Mouse (Mus musculus) neural tube, embryonic 14.5 days (tissue): ENCODE measurements at regions not wholly inside any gene's neighbourhood (a gene's known extent, or its start where the extent isn't known, plus 50 kb on each side); places are given as distances from the start of the nearest gene placed in this dataset.

Experiments used
- ATAC-seq: fragments of 200-750 bp; cut with Nextera tagmentation; 2 replicates; pipeline ENCODE4 v1.8.0; 2017; ENCODE audit warnings: low read depth, mild to moderate bottlenecking, moderate TSS enrichment, moderate library complexity
- H3K27ac ChIP-seq: fragments of 300-500 bp; sonication (generic); 2 replicates; pipeline ENCODE4 v1.5.1; 2014; ENCODE audit warnings: low read depth, mild to moderate bottlenecking, control low read depth, low read length, moderate library complexity, mixed read lengths
- H3K27me3 ChIP-seq: fragments of 300-500 bp; sonication (generic); 2 replicates; pipeline ENCODE4 v1.6.1; 2014; ENCODE audit warnings: low read length; ENCODE audit not compliant: control insufficient read depth, insufficient read depth
- H3K36me3 ChIP-seq: fragments of 300-500 bp; sonication (generic); 2 replicates; pipeline ENCODE4 v1.6.1; 2014; ENCODE audit warnings: low read length, mixed read lengths; ENCODE audit not compliant: control insufficient read depth, insufficient read depth
- H3K4me1 ChIP-seq: fragments of 300-500 bp; sonication (generic); 2 replicates; pipeline ENCODE4 v1.6.1; 2014; ENCODE audit warnings: low read length; ENCODE audit not compliant: control insufficient read depth, insufficient read depth
- H3K4me2 ChIP-seq: fragments of 300-500 bp; sonication (generic); 2 replicates; pipeline ENCODE4 v1.6.1; 2014; ENCODE audit warnings: mild to moderate bottlenecking, low read depth, low read length, control low read depth
- H3K4me3 ChIP-seq: fragments of 300-500 bp; sonication (generic); 2 replicates; pipeline ENCODE4 v1.5.1; 2014; ENCODE audit warnings: low read depth, low read length, control low read depth, mixed read lengths
- H3K9ac ChIP-seq: fragments of 300-500 bp; sonication (generic); replicated peaks from 2 replicates; pipeline ENCODE4 v1.6.1; 2014; ENCODE audit warnings: low read depth, mild to moderate bottlenecking, control low read depth, low read length, mixed read lengths
- H3K9me3 ChIP-seq: fragments of 300-500 bp; sonication (generic); 2 replicates; pipeline ENCODE4 v1.6.1; 2016; ENCODE audit warnings: low read length; ENCODE audit not compliant: control insufficient read depth
- WGBS: fragments of 180-500 bp; shearing (Covaris S2); extraction: QIAGEN DNeasy Blood & Tissue Kit; methylation state at CpG from one replicate; pipeline ENCODE4 v1.1.7; 2014; 5-methylcytosine and 5-hydroxymethylcytosine counted together

GRCm38 (mm10) chr1:155028147-155028546 lies 71.3 kb downstream of the Ier5 start:
- Histone ChIP-seq H3K27me3 (no peaks in the 10 kb centered on the region), H3K27ac (no peak overlapping the region), H3K9ac (no peak overlapping the region), H3K9me3 (no peaks in the 10 kb centered on the region), H3K4me1 (peaks cover 16% of the 10 kb centered on the region; the same call in 1 of the 2 replicates), H3K4me3 (no peak overlapping the region), H3K36me3 (no peaks in the 10 kb centered on the region), H3K4me2 (no peak overlapping the region)
- 77% methylated on average over 6 of the region's 6 CpGs for WGBS
- ATAC-seq, result no peak

DNA sequence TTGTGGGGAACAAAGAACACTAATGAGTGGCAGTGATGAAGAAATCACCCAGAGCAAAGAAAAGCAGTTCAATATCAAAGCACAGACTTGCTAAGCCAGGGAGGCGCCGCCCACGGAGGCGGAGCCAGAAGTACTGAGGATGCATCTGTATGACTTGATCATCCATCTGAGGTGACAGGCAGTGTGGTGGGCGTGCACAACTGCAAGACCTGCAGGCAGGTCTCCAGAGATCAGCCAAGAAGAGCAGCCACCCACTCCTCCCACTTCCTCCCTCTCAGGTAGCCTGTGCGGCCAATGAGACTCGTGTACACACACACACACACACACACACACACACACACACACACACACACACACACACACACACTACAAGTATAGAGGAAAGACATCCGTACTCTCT lies 71.9 kb downstream of the Ier5 start:
- Histone ChIP-seq H3K9ac (no peak overlapping the region), H3K9me3 (no peaks in the 10 kb centered on the region), H3K27ac (no peak overlapping the region), H3K36me3 (no peaks in the 10 kb centered on the region), H3K4me2 (no peak overlapping the region), H3K27me3 (no peaks in the 10 kb centered on the region), H3K4me1 (peaks cover 16% of the 10 kb centered on the region; the same call in 1 of the 2 replicates), H3K4me3 (no peak overlapping the region)
- no peak for ATAC-seq
- WGBS, result 46% methylated on average over 8 of the region's 8 CpGs

DNA sequence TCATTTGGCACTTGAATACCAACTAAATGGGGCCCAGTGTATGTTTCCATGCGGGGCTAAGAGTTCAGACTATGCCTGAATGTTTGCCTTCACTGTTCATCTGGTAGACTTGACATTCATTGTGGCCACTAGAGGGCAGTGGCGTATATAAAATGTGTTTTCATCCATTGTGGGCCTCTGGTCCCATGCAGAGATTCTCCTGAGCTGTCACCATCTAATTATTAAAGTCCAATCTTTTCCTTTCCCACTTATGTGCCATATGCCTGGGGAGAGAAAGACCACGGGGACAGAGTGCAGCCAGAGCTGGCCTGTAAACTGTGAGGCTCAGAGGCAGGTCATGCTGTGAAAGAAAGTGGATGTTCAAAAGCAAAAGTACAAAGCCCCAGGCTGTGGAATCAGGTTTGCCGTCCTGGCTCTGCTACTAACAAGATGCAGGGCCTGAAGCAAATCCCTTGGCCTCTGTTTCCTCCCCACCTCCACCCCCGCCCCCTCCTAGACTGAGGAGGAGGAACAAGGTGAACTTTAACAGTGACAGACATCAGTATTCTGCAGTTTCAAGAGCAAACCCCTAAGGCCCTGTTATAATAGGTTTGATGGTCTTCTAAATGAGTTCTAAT lies 73.5 kb downstream of the Ier5 start:
- Histone ChIP-seq H3K27ac (peak overlapping the region; percentile 22; the same call in 1 of the 2 replicates), H3K27me3 (no peaks in the 10 kb centered on the region), H3K9me3 (no peaks in the 10 kb centered on the region), H3K4me3 (no peak overlapping the region), H3K4me2 (no peak overlapping the region), H3K4me1 (peaks cover 16% of the 10 kb centered on the region; the same call in 1 of the 2 replicates), H3K9ac (no peak overlapping the region; the same call in 1 of the 2 replicates), H3K36me3 (no peaks in the 10 kb centered on the region)
- ATAC-seq, result peak; percentile 68
- WGBS, result 9% methylated on average over 5 of the region's 5 CpGs

DNA sequence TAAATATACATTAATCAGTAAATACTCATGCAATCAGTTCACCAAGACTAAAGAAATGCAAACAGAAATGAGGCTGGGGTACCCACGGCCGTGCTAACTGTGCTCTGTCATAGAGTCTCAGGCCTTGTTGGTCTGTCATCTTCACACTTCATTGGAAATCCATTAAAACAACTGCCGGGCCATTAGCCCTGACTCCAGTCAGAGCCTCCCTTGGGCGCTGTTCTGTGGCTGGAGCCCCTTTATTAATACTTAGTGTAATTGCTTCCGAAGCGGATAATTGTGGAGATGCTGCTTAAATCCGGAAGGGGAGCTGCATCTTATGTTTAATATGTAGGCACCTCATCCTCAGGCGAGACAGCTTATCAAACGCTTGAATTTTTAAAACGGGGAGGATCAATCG lies 76.1 kb downstream of the Ier5 start:
- Histone ChIP-seq H3K27ac (no peak overlapping the region), H3K4me3 (no peak overlapping the region), H3K9ac (no peak overlapping the region), H3K4me1 (peaks cover 14% of the 10 kb centered on the region; the same call in 1 of the 2 replicates), H3K9me3 (no peaks in the 10 kb centered on the region), H3K4me2 (no peak overlapping the region), H3K36me3 (no peaks in the 10 kb centered on the region), H3K27me3 (no peaks in the 10 kb centered on the region)
- 34% methylated on average over 11 of the region's 11 CpGs for WGBS
- ATAC-seq, result peak; percentile 79

DNA sequence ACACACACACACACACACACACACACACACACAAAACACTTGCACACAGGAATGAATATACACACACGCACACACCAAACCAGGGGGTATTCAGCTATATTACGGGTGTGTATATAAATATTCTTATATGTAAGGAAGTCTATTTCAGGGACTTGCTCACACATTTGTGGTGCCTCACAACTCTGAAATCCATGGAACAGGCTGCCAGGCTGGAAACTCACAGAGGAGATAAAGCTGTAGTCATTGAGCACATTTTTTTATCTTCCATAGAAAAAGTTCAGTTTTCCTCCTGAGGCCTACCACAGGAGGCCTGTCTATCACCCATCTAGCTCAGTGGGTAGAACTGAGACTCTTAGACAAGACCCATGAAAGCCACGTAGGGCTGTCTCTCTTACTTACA lies 83.8 kb downstream of the Ier5 start:
- no peaks in the 10 kb centered on the region for H3K9me3 ChIP-seq
- no peak overlapping the region for H3K4me2 ChIP-seq
- no peaks in the 10 kb centered on the region for H3K27me3 ChIP-seq
- no peak for ATAC-seq
- no peak overlapping the region for H3K27ac ChIP-seq
- no peaks in the 10 kb centered on the region for H3K36me3 ChIP-seq
- 91% methylated on average over 3 of the region's 3 CpGs for WGBS
- no peaks in the 10 kb centered on the region for H3K4me1 ChIP-seq
- H3K9ac ChIP-seq, result no peak overlapping the region
- H3K4me3 ChIP-seq, result no peak overlapping the region

- H3K27ac ChIP-seq, result no peak overlapping the region
- H3K4me2 ChIP-seq, result no peak overlapping the region
- 89% methylated on average over 3 of the region's 3 CpGs for WGBS
- H3K4me1 ChIP-seq, result no peaks in the 10 kb centered on the region
- H3K9me3 ChIP-seq, result no peaks in the 10 kb centered on the region
- no peak overlapping the region for H3K9ac ChIP-seq
- H3K4me3 ChIP-seq, result no peak overlapping the region
- no peak for ATAC-seq
- no peaks in the 10 kb centered on the region for H3K36me3 ChIP-seq
- no peaks in the 10 kb centered on the region for H3K27me3 ChIP-seq
Observed at GRCm38 (mm10) chr1:155014944-155015343, 84.5 kb downstream of the Ier5 start.

GRCm38 (mm10) chr1:155013784-155014183 lies 85.7 kb downstream of the Ier5 start:
- H3K36me3 ChIP-seq, result no peaks in the 10 kb centered on the region
- H3K4me2 ChIP-seq, result no peak overlapping the region
- ATAC-seq, result no peak
- H3K4me1 ChIP-seq, result no peaks in the 10 kb centered on the region
- H3K27me3 ChIP-seq, result no peaks in the 10 kb centered on the region
- H3K9me3 ChIP-seq, result no peaks in the 10 kb centered on the region
- 76% methylated on average over 4 of the region's 4 CpGs for WGBS
- H3K4me3 ChIP-seq, result no peak overlapping the region
- H3K9ac ChIP-seq, result no peak overlapping the region
- no peak overlapping the region for H3K27ac ChIP-seq

DNA sequence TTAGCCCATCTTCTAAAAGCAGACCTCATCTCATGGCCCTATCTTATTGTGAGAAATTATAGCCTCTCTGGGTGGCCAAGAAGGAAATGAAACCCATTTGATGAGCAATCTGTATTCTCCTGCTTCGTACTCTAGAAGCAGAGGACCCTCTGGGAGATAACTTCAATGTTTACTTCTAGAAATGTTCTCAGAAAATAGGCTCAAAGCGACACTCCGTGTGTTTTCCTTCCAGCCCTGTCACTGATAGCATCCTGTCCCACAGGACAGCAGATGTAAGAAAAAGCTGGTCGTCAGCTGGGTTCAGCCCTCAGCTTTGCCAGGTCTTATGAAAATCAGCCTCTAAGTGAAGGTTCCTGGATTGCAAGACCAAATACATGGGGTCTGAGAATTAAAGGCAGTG lies 86.1 kb downstream of the Ier5 start:
- ATAC-seq, result no peak
- H3K27ac ChIP-seq, result no peak overlapping the region
- no peak overlapping the region for H3K4me2 ChIP-seq
- no peak overlapping the region for H3K9ac ChIP-seq
- H3K27me3 ChIP-seq, result no peaks in the 10 kb centered on the region
- 72% methylated on average over 4 of the region's 4 CpGs for WGBS
- no peaks in the 10 kb centered on the region for H3K36me3 ChIP-seq
- no peaks in the 10 kb centered on the region for H3K4me1 ChIP-seq
- no peaks in the 10 kb centered on the region for H3K9me3 ChIP-seq
- H3K4me3 ChIP-seq, result no peak overlapping the region

GRCm38 (mm10) chr1:155006539-155007486 lies 92.6 kb downstream of the Ier5 start:
- Histone ChIP-seq H3K9me3 (no peaks in the 10 kb centered on the region), H3K36me3 (no peaks in the 10 kb centered on the region), H3K27ac (no peak overlapping the region), H3K27me3 (no peaks in the 10 kb centered on the region), H3K4me3 (no peak overlapping the region), H3K4me2 (no peak overlapping the region), H3K9ac (0 out of 2 replicates have a peak overlapping the region, but pooled peaks have one; percentile 21), H3K4me1 (no peaks in the 10 kb centered on the region)
- 18% methylated on average over 16 of the region's 16 CpGs for WGBS
- peak; percentile 89 for ATAC-seq
